Mouse (Mus musculus): Measurements from ENCODE around the gene Gm47959. TPM values are rescaled to one million over a fixed set of nuclear protein-coding genes. Genes with fewer than 3 reads are reported as not detected.
"Not testable (repeated sequence)": the region's sequence is repeated elsewhere in the genome, so short reads cannot be mapped to it uniquely, and the experiment has no call there.

The Gm47959 gene
- not detected in 2 replicates for polyA plus RNA-seq (2012; ENCODE audit: insufficient read depth, insufficient read length, low replicate concordance, missing spikeins)

DNA sequence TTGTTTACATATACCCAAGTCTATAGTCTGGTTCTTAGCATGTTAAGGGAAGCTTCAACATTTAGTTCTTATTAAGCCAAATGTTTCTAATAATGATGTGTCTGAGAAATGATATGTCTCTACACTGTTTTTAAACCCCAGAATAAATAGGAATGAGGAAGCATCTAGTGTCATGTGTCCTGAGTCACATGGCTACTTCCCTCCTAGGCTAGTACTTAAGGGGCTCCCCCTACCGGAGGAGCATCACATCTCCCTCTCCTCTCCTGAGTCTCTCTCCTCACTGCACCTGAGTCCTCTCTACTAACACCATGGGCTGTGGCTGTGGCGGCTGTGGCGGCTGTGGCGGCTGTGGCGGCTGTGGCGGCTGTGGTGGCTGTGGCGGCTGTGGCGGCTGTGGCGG, at the start of gene Gm47959:
Gene Gm47959 (plus strand): TSS at position 243 of the 400 bp plus-strand sequence.
- WGBS = 98% methylated on average over 9 of the region's 9 CpGs
- not testable (repeated sequence) for H3K27ac ChIP-seq (ENCODE audit: insufficient read depth, low read depth, low read length); H3K4me1 ChIP-seq (ENCODE audit: control insufficient read depth, insufficient read depth, low read length); H3K4me3 ChIP-seq (ENCODE audit: insufficient read depth, low read depth, low read length)

DNA sequence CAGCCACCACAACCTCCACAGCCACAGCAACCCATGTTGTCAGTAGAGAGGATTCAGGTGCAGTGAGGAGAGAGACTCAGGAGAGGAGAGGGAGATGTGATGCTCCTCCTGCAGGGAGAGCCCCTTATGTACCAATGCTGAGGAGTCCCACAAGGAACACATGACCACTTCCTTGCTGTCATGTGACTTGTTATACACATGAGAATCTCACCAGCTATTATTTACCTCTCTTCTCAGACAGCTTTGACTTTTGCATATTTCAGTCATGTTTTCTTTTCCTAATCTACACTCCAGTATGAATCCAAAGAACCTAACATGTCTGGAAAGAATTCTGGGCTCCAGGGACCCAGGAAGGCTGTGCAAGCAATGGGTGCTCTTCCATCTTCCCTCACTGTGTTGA, 44.4 kb upstream of the Gm47959 start, which contains the start of gene Gm7544:
Gene Gm7544 (minus strand): TSS at position 101 of the 400 bp plus-strand sequence.
- not testable (repeated sequence) for H3K27ac ChIP-seq (ENCODE audit: insufficient read depth, low read depth, low read length); H3K4me1 ChIP-seq (ENCODE audit: control insufficient read depth, insufficient read depth, low read length); H3K4me3 ChIP-seq (ENCODE audit: insufficient read depth, low read depth, low read length)

- TF ChIP-seq CTCF (IDR thresholded peaks at IDR 0.05; ENCODE audit: insufficient read depth, low read depth, low read length) = no peak
- no peak for TF ChIP-seq POLR2A (IDR thresholded peaks at IDR 0.05; ENCODE audit: insufficient read depth, low read depth, low read length)
- Histone ChIP-seq H3K27ac (ENCODE audit: insufficient read depth, low read depth, low read length) (no peak within 1 kb of the TSS), H3K4me1 (ENCODE audit: control insufficient read depth, insufficient read depth, low read length) (no peaks in the 10 kb centered on the region), H3K4me3 (ENCODE audit: insufficient read depth, low read depth, low read length) (no peak within 1 kb of the TSS)
- WGBS = 91% methylated on average over 11 of the region's 11 CpGs
These were observed 40.4 kb upstream of the Gm47959 start, which contains the start of gene Gm47955 for GRCm38 (mm10) chr1:82959870-82960385. TSS of gene Gm47955 (plus strand) at chr1:82960286.

GRCm38 (mm10) chr1:82966413-82966812, 33.9 kb upstream of the Gm47959 start:
- 75% methylated on average over 3 of the region's 3 CpGs for WGBS
- Histone ChIP-seq H3K27ac (ENCODE audit: insufficient read depth, low read depth, low read length) (no peak overlapping the region), H3K4me1 (ENCODE audit: control insufficient read depth, insufficient read depth, low read length) (no peaks in the 10 kb centered on the region), H3K4me3 (ENCODE audit: insufficient read depth, low read depth, low read length) (no peak overlapping the region)
- TF ChIP-seq CTCF (IDR thresholded peaks at IDR 0.05; ENCODE audit: insufficient read depth, low read depth, low read length) = no peak

- whole genome bisulfite sequencing = 66% methylated on average over 4 of the region's 4 CpGs
- TF ChIP-seq POLR2A (IDR thresholded peaks at IDR 0.05; ENCODE audit: insufficient read depth, low read depth, low read length) = no peak
- TF ChIP-seq CTCF (IDR thresholded peaks at IDR 0.05; ENCODE audit: insufficient read depth, low read depth, low read length) = no peak
These were observed 28.3 kb upstream of the Gm47959 start for GRCm38 (mm10) chr1:82972046-82972445.

GRCm38 (mm10) chr1:82973244-82973643, 27.1 kb upstream of the Gm47959 start:
- Histone ChIP-seq H3K27ac (ENCODE audit: insufficient read depth, low read depth, low read length) (no peak overlapping the region), H3K4me3 (ENCODE audit: insufficient read depth, low read depth, low read length) (no peak overlapping the region), H3K4me1 (ENCODE audit: control insufficient read depth, insufficient read depth, low read length) (no peaks in the 10 kb centered on the region)
- WGBS = 95% methylated on average over 1 of the region's 1 CpGs
- TF ChIP-seq CTCF (IDR thresholded peaks at IDR 0.05; ENCODE audit: insufficient read depth, low read depth, low read length) (no peak), POLR2A (IDR thresholded peaks at IDR 0.05; ENCODE audit: insufficient read depth, low read depth, low read length) (no peak)

More at GRCm38 (mm10) chr1:82972046-82972445, 28.3 kb upstream of the Gm47959 start:
- Histone ChIP-seq H3K4me1 (ENCODE audit: control insufficient read depth, insufficient read depth, low read length) (no peaks in the 10 kb centered on the region), H3K27ac (ENCODE audit: insufficient read depth, low read depth, low read length) (no peak overlapping the region), H3K4me3 (ENCODE audit: insufficient read depth, low read depth, low read length) (no peak overlapping the region)

- Histone ChIP-seq H3K4me3 (ENCODE audit: insufficient read depth, low read depth, low read length) (no peak overlapping the region), H3K27ac (ENCODE audit: insufficient read depth, low read depth, low read length) (no peak overlapping the region), H3K4me1 (ENCODE audit: control insufficient read depth, insufficient read depth, low read length) (no peaks in the 10 kb centered on the region)
- TF ChIP-seq CTCF (IDR thresholded peaks at IDR 0.05; ENCODE audit: insufficient read depth, low read depth, low read length) = no peak
- no peak for TF ChIP-seq POLR2A (IDR thresholded peaks at IDR 0.05; ENCODE audit: insufficient read depth, low read depth, low read length)
- 59% methylated on average over 6 of the region's 6 CpGs for WGBS
These were observed 26.4 kb upstream of the Gm47959 start for GRCm38 (mm10) chr1:82973901-82974300.

GRCm38 (mm10) chr1:82974342-82974741, 26.0 kb upstream of the Gm47959 start:
- 91% methylated on average over 9 of the region's 9 CpGs for WGBS
- Histone ChIP-seq H3K4me1 (ENCODE audit: control insufficient read depth, insufficient read depth, low read length) (no peaks in the 10 kb centered on the region), H3K27ac (ENCODE audit: insufficient read depth, low read depth, low read length) (no peak overlapping the region), H3K4me3 (ENCODE audit: insufficient read depth, low read depth, low read length) (no peak overlapping the region)
- TF ChIP-seq POLR2A (IDR thresholded peaks at IDR 0.05; ENCODE audit: insufficient read depth, low read depth, low read length) (no peak), CTCF (IDR thresholded peaks at IDR 0.05; ENCODE audit: insufficient read depth, low read depth, low read length) (no peak)

- no peak overlapping the region for H3K4me3 ChIP-seq (ENCODE audit: insufficient read depth, low read depth, low read length)
- WGBS = 87% methylated on average over 5 of the region's 5 CpGs
- no peaks in the 10 kb centered on the region for H3K4me1 ChIP-seq (ENCODE audit: control insufficient read depth, insufficient read depth, low read length)
- H3K27ac ChIP-seq (ENCODE audit: insufficient read depth, low read depth, low read length) = no peak overlapping the region
- TF ChIP-seq POLR2A (IDR thresholded peaks at IDR 0.05; ENCODE audit: insufficient read depth, low read depth, low read length) (no peak), CTCF (IDR thresholded peaks at IDR 0.05; ENCODE audit: insufficient read depth, low read depth, low read length) (no peak)
These were observed 24.6 kb upstream of the Gm47959 start for GRCm38 (mm10) chr1:82975750-82976149.

- Histone ChIP-seq H3K4me3 (ENCODE audit: insufficient read depth, low read depth, low read length) (no peak overlapping the region), H3K4me1 (ENCODE audit: control insufficient read depth, insufficient read depth, low read length) (no peaks in the 10 kb centered on the region), H3K27ac (ENCODE audit: insufficient read depth, low read depth, low read length) (no peak overlapping the region)
- TF ChIP-seq POLR2A (IDR thresholded peaks at IDR 0.05; ENCODE audit: insufficient read depth, low read depth, low read length) (no peak), CTCF (IDR thresholded peaks at IDR 0.05; ENCODE audit: insufficient read depth, low read depth, low read length) (no peak)
These were observed 22.5 kb upstream of the Gm47959 start for GRCm38 (mm10) chr1:82977840-82978239.

Data from olfactory bulb, adult 2 months (tissue).